In the genomic region with DNA sequence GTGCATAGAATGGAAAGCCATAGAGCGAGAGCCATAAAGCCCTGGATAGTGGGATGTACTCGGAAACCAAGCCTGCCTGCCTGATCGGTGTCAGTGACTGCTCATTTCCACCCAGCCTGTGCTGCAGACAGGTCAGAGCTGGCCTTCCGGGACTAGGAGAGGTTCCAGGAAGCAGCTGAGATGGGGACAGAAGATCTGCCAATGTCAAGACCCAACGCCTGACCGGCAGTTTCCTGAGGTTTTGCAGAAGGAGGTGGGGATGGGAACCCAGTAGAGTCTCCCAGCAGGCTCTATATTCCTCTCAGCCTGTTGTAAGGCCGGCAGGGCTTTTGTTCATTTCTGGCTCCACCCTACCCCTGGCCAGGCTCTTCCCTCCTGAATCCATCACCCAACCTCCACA, we compare ENCODE assay signal across 9 mouse cellular contexts. TPM values are rescaled to one million over a fixed set of nuclear protein-coding genes. Genes with fewer than 3 reads are reported as not detected.
DNase-seq lines count a peak whose midpoint lies in the region; ATAC-seq and TF ChIP-seq lines count a peak whose summit lies in the region.
"Had no signal": no experiment of that assay in that cellular context is flagged by ENCODE, and none has a peak within 500 bp of the region (broad histone marks: within the 10 kb centered on the region; RNA-seq: fewer than 3 reads in every experiment).

No protein-coding gene starts in this region.

- H3K4me2 ChIP-seq in embryonic facial prominence, embryonic 14.5 days (ENCODE audit: low read depth, low read length) = no peak overlapping the region
- H3K4me2 ChIP-seq in intestine, postnatal 0 days (replicated peaks; ENCODE audit: low read depth) = no peak overlapping the region
- H3K4me2 ChIP-seq in liver, embryonic 12.5 days = no peak overlapping the region
- H3K4me2 ChIP-seq in forebrain, embryonic 16.5 days (ENCODE audit: low read length) = no peak overlapping the region

- no peak for ATAC-seq in embryonic facial prominence, embryonic 14.5 days (ENCODE audit: low read depth)
- no peak for ATAC-seq in intestine, postnatal 0 days
- 0 out of 2 replicates have a peak, but pooled peaks have one; percentile 24 for ATAC-seq in liver, embryonic 12.5 days
- no peak for ATAC-seq in inflammation-experienced regulatory T-cells, adult 6 months
- ATAC-seq in forebrain, embryonic 16.5 days = no peak
- ATAC-seq in monocyte, adult 5-6 weeks (replicated peaks; ENCODE audit: insufficient number of reproducible peaks, low FRiP score, low TSS enrichment, poor library complexity, severe bottlenecking) = no peak

- H3K4me3 ChIP-seq in embryonic facial prominence, embryonic 14.5 days (ENCODE audit: low read depth, low read length) = no peak overlapping the region
- no peak overlapping the region for H3K4me3 ChIP-seq in intestine, postnatal 0 days (ENCODE audit: low read depth, low read length)
- H3K4me3 ChIP-seq in liver, embryonic 12.5 days = no peak overlapping the region
- no peak overlapping the region for H3K4me3 ChIP-seq in forebrain, embryonic 16.5 days (replicated peaks; ENCODE audit: low read length)

- peak; percentile 80 for DNase-seq in 416B (ENCODE audit: low read depth)
- no peak for DNase-seq in embryonic facial prominence, embryonic 14.5 days (ENCODE audit: low spot score)
- DNase-seq in left cerebral cortex, adult 8-10 months (ENCODE audit: low spot score in 2 of 2) = no peak

- peaks cover 15% of the 10 kb centered on the region for H3K4me1 ChIP-seq in embryonic facial prominence, embryonic 14.5 days (ENCODE audit: control insufficient read depth, insufficient read depth, low read length)
- peaks cover 3% of the 10 kb centered on the region; the same call in 1 of the 2 replicates for H3K4me1 ChIP-seq in intestine, postnatal 0 days (replicated peaks; ENCODE audit: control insufficient read depth, insufficient read depth, low read length)
- H3K4me1 ChIP-seq in liver, embryonic 12.5 days = peaks cover 30% of the 10 kb centered on the region
- no peaks in the 10 kb centered on the region for H3K4me1 ChIP-seq in forebrain, embryonic 16.5 days (replicated peaks; ENCODE audit: control insufficient read depth, insufficient read depth, low read length)

- no peak overlapping the region for H3K9ac ChIP-seq in embryonic facial prominence, embryonic 14.5 days (ENCODE audit: low read depth, low read length)
- H3K9ac ChIP-seq in intestine, postnatal 0 days (ENCODE audit: low read depth, low read length) = no peak overlapping the region
- H3K9ac ChIP-seq in liver, embryonic 12.5 days = no peak overlapping the region
- H3K9ac ChIP-seq in forebrain, embryonic 16.5 days (replicated peaks; ENCODE audit: low read depth, low read length) = no peak overlapping the region

- peaks cover 27% of the 10 kb centered on the region for H3K36me3 ChIP-seq in embryonic facial prominence, embryonic 14.5 days (ENCODE audit: control insufficient read depth, insufficient read depth, low read length)
- H3K36me3 ChIP-seq in intestine, postnatal 0 days (ENCODE audit: control insufficient read depth, insufficient read depth) = peaks cover 18% of the 10 kb centered on the region
- H3K36me3 ChIP-seq in liver, embryonic 12.5 days = peaks cover 25% of the 10 kb centered on the region
- peaks cover 7% of the 10 kb centered on the region for H3K36me3 ChIP-seq in forebrain, embryonic 16.5 days (ENCODE audit: control insufficient read depth, insufficient read depth)

- 59% methylated on average over 7 of the region's 7 CpGs for WGBS in embryonic facial prominence, embryonic 14.5 days
- WGBS in intestine, postnatal 0 days = 47% methylated on average over 7 of the region's 7 CpGs
- whole genome bisulfite sequencing in liver, embryonic 12.5 days (ENCODE audit: insufficient replicate concordance) = 20% methylated on average over 7 of the region's 7 CpGs
- WGBS in forebrain, embryonic 16.5 days = 58% methylated on average over 7 of the region's 7 CpGs

- no peaks in the 10 kb centered on the region for H3K9me3 ChIP-seq in embryonic facial prominence, embryonic 14.5 days (ENCODE audit: control insufficient read depth, low read length)
- H3K9me3 ChIP-seq in intestine, postnatal 0 days (ENCODE audit: control insufficient read depth) = no peaks in the 10 kb centered on the region
- no peaks in the 10 kb centered on the region for H3K9me3 ChIP-seq in liver, embryonic 12.5 days (replicated peaks)
- no peaks in the 10 kb centered on the region for H3K9me3 ChIP-seq in forebrain, embryonic 16.5 days (ENCODE audit: control insufficient read depth, low read length)
- H3K9me3 ChIP-seq: G1E had no signal

- TF ChIP-seq CTCF in intestine, postnatal 0 days (IDR thresholded peaks at IDR 0.05; ENCODE audit: low read depth) = no peak

- peak overlapping the region; percentile 55; the same call in 1 of the 2 replicates for H3K27ac ChIP-seq in embryonic facial prominence, embryonic 14.5 days (replicated peaks; ENCODE audit: low read depth, low read length)
- H3K27ac ChIP-seq in intestine, postnatal 0 days (ENCODE audit: low read depth, low read length) = peak overlapping the region; percentile 50
- peak overlapping the region; percentile 38; the same call in 1 of the 2 replicates for H3K27ac ChIP-seq in liver, embryonic 12.5 days
- H3K27ac ChIP-seq in forebrain, embryonic 16.5 days (ENCODE audit: low read length) = no peak overlapping the region

- H3K27me3 ChIP-seq in embryonic facial prominence, embryonic 14.5 days (replicated peaks; ENCODE audit: control insufficient read depth, insufficient read depth, low read length) = no peaks in the 10 kb centered on the region
- H3K27me3 ChIP-seq in intestine, postnatal 0 days (replicated peaks; ENCODE audit: control insufficient read depth, insufficient read depth, low read length) = no peaks in the 10 kb centered on the region
- 0 out of 2 replicates have a peak, but pooled peaks cover 13% of the 10 kb centered on the region for H3K27me3 ChIP-seq in liver, embryonic 12.5 days (replicated peaks)
- H3K27me3 ChIP-seq in forebrain, embryonic 16.5 days (replicated peaks; ENCODE audit: control insufficient read depth, insufficient read depth, low read length) = no peaks in the 10 kb centered on the region

RNA-seq across cellular contexts. Expression of a gene that starts 9.8 kb away (rescaled TPM):
- polyA plus RNA-seq in embryonic facial prominence, embryonic 14.5 days (2014; fragmentation: Nextera tagmentation; extraction: Ambion mirVana) = 10.5 and 10.8 TPM in 2 replicates
- 3.7 and 5.0 TPM in 2 replicates for polyA plus RNA-seq in intestine, postnatal 0 days (2015; fragmentation: Nextera tagmentation; extraction: Ambion mirVana)
- 3.0 and 3.2 TPM in 2 replicates for polyA plus RNA-seq in liver, embryonic 12.5 days (2016; fragmentation: Nextera tagmentation; extraction: Ambion mirVana)
- polyA plus RNA-seq in inflammation-experienced regulatory T-cells, adult 6 months (2017; shearing (Covaris generic)) = 10 to 100 TPM in 2 of 3 experiments, 1 to 10 TPM in 1; 7.0 to 20.8 (median 13.3) TPM
- polyA plus RNA-seq in forebrain, embryonic 16.5 days (2015; fragmentation: Nextera tagmentation; extraction: Ambion mirVana) = 8.2 and 10.0 TPM in 2 replicates
- 10 to 100 TPM; 28.9 to 32.0 (median 30.4) TPM for total RNA-seq in left cerebral cortex, adult 8-10 months (2022)
- total RNA-seq in monocyte, adult 5-6 weeks (2017) = 12.9 to 26.3 TPM (median 16.2 TPM) in 3 replicates

RNA-seq across cellular contexts. Expression of a gene that starts 23.9 kb away (rescaled TPM):
- polyA plus RNA-seq in embryonic facial prominence, embryonic 14.5 days (2014; fragmentation: Nextera tagmentation; extraction: Ambion mirVana) = 197 and 220 TPM in 2 replicates
- 97.0 and 100 TPM in 2 replicates for polyA plus RNA-seq in intestine, postnatal 0 days (2015; fragmentation: Nextera tagmentation; extraction: Ambion mirVana)
- 188 and 201 TPM in 2 replicates for polyA plus RNA-seq in liver, embryonic 12.5 days (2016; fragmentation: Nextera tagmentation; extraction: Ambion mirVana)
- polyA plus RNA-seq in inflammation-experienced regulatory T-cells, adult 6 months (2017; shearing (Covaris generic)) = 100 to 1,000 TPM; 224 to 286 (median 240) TPM
- 188 and 205 TPM in 2 replicates for polyA plus RNA-seq in forebrain, embryonic 16.5 days (2015; fragmentation: Nextera tagmentation; extraction: Ambion mirVana)
- total RNA-seq in left cerebral cortex, adult 8-10 months (2022) = 10 to 100 TPM; 73.8 to 77.0 (median 75.3) TPM
- total RNA-seq in monocyte, adult 5-6 weeks (2017) = 102 to 117 TPM (median 113 TPM) in 3 replicates

RNA-seq across cellular contexts. Expression of a gene that starts 36.2 kb away (rescaled TPM):
- polyA plus RNA-seq in embryonic facial prominence, embryonic 14.5 days (2014; fragmentation: Nextera tagmentation; extraction: Ambion mirVana) = 42.6 and 43.6 TPM in 2 replicates
- 44.1 and 48.8 TPM in 2 replicates for polyA plus RNA-seq in intestine, postnatal 0 days (2015; fragmentation: Nextera tagmentation; extraction: Ambion mirVana)
- 58.9 and 61.4 TPM in 2 replicates for polyA plus RNA-seq in liver, embryonic 12.5 days (2016; fragmentation: Nextera tagmentation; extraction: Ambion mirVana)
- 10 to 100 TPM in 1 of 3 experiments, 1 to 10 TPM in 2; 5.5 to 10.8 (median 9.2) TPM for polyA plus RNA-seq in inflammation-experienced regulatory T-cells, adult 6 months (2017; shearing (Covaris generic))
- polyA plus RNA-seq in forebrain, embryonic 16.5 days (2015; fragmentation: Nextera tagmentation; extraction: Ambion mirVana) = 54.9 and 58.1 TPM in 2 replicates
- 10 to 100 TPM; 16.5 to 20.1 (median 18.4) TPM for total RNA-seq in left cerebral cortex, adult 8-10 months (2022)
- 8.1 to 17.1 TPM (median 13.3 TPM) in 3 replicates for total RNA-seq in monocyte, adult 5-6 weeks (2017)

RNA-seq across cellular contexts. Expression of a gene that starts 41.9 kb away (rescaled TPM):
- polyA plus RNA-seq in embryonic facial prominence, embryonic 14.5 days (2014; fragmentation: Nextera tagmentation; extraction: Ambion mirVana) = 305 TPM in 2 replicates
- polyA plus RNA-seq in intestine, postnatal 0 days (2015; fragmentation: Nextera tagmentation; extraction: Ambion mirVana) = 256 and 266 TPM in 2 replicates
- 280 and 301 TPM in 2 replicates for polyA plus RNA-seq in liver, embryonic 12.5 days (2016; fragmentation: Nextera tagmentation; extraction: Ambion mirVana)
- polyA plus RNA-seq in inflammation-experienced regulatory T-cells, adult 6 months (2017; shearing (Covaris generic)) = 100 to 1,000 TPM; 109 to 122 (median 116) TPM
- polyA plus RNA-seq in forebrain, embryonic 16.5 days (2015; fragmentation: Nextera tagmentation; extraction: Ambion mirVana) = 253 and 256 TPM in 2 replicates
- total RNA-seq in left cerebral cortex, adult 8-10 months (2022) = 100 to 1,000 TPM in 2 of 4 experiments, 10 to 100 TPM in 2; 83.7 to 108 (median 99.6) TPM
- total RNA-seq in monocyte, adult 5-6 weeks (2017) = 26.5 to 98.4 TPM (median 53.0 TPM) in 3 replicates

RNA-seq across cellular contexts. Expression of a gene that starts 42.2 kb away (rescaled TPM):
- 8.5 and 12.2 TPM in 2 replicates for polyA plus RNA-seq in embryonic facial prominence, embryonic 14.5 days (2014; fragmentation: Nextera tagmentation; extraction: Ambion mirVana)
- polyA plus RNA-seq in intestine, postnatal 0 days (2015; fragmentation: Nextera tagmentation; extraction: Ambion mirVana) = 4.2 and 5.2 TPM in 2 replicates
- 0.86 and 1.0 TPM in 2 replicates for polyA plus RNA-seq in liver, embryonic 12.5 days (2016; fragmentation: Nextera tagmentation; extraction: Ambion mirVana)
- polyA plus RNA-seq in inflammation-experienced regulatory T-cells, adult 6 months (2017; shearing (Covaris generic)) = 1 to 10 TPM; 5.4 to 7.1 (median 5.9) TPM
- 11.7 and 13.1 TPM in 2 replicates for polyA plus RNA-seq in forebrain, embryonic 16.5 days (2015; fragmentation: Nextera tagmentation; extraction: Ambion mirVana)
- 10 to 100 TPM; 10.1 to 14.4 (median 11.3) TPM for total RNA-seq in left cerebral cortex, adult 8-10 months (2022)
- total RNA-seq in monocyte, adult 5-6 weeks (2017) = not detected in 3 replicates
